Mouse (Mus musculus) CH12.LX (cell line): ENCODE measurements around the gene Nap1l4. TPM values are rescaled to one million over a fixed set of nuclear protein-coding genes. Genes with fewer than 3 reads are reported as not detected.

Source experiments
- DNase-seq: peaks from one replicate; pipeline ENCODE4 v3.0.0-alpha.2; 2013; ENCODE audit errors: extremely low read depth
- H3K27ac ChIP-seq: 2 replicates; pipeline ENCODE4 v1.5.1; 2012; ENCODE audit warnings: low read depth, mild to moderate bottlenecking, control low read depth, moderate library complexity; ENCODE audit not compliant: insufficient read depth
- H3K27me3 ChIP-seq: replicated peaks from 2 replicates; pipeline ENCODE3; 2012; ENCODE audit warnings: inconsistent platforms
- H3K36me3 ChIP-seq, 2 experiments: replicated peaks in 1 of 2; 2 replicates each; pipeline versions ENCODE3 to v1.6.1; 2012; ENCODE audit warnings: inconsistent platforms in 1 of 2, low read length in 1 of 2, mild to moderate bottlenecking in 1 of 2, mixed read lengths in 1 of 2, moderate library complexity in 1 of 2; ENCODE audit not compliant: control insufficient read depth in 1 of 2, insufficient read depth in 1 of 2
- H3K4me1 ChIP-seq, 2 experiments: 2 replicates each; pipeline ENCODE4 v1.6.1; 2012; ENCODE audit warnings: inconsistent platforms in 1 of 2, moderate library complexity in 1 of 2; ENCODE audit not compliant: insufficient read depth in 2 of 2, control insufficient read depth in 1 of 2
- H3K4me2 ChIP-seq: 2 replicates; pipeline ENCODE4 v1.6.1; 2012; ENCODE audit warnings: low read depth, mild to moderate bottlenecking, control low read depth; ENCODE audit not compliant: poor library complexity, insufficient read depth, severe bottlenecking
- H3K4me3 ChIP-seq, 3 experiments: fragments of 150-350 bp in 1 of 3; sonication (generic) in 1 of 3; replicated peaks in 1 of 3; 2 replicates each; pipeline versions ENCODE3 to v1.5.1; 2011 to 2012; ENCODE audit warnings: low read depth in 2 of 3, low read length in 2 of 3, mild to moderate bottlenecking in 2 of 3, moderate library complexity in 2 of 3, control low read depth in 1 of 3, improper control_type of control experiment in 1 of 3, inconsistent platforms in 1 of 3, mixed read lengths in 1 of 3; ENCODE audit not compliant: poor library complexity in 1 of 3
- H3K79me2 ChIP-seq: replicated peaks from 2 replicates; pipeline ENCODE4 v1.6.1; 2012; ENCODE audit warnings: mild to moderate bottlenecking, moderate library complexity; ENCODE audit not compliant: control insufficient read depth, poor library complexity, insufficient read depth, severe bottlenecking; ENCODE audit errors: extremely low read depth
- H3K9ac ChIP-seq: 2 replicates; pipeline ENCODE4 v1.6.1; 2012; ENCODE audit warnings: low read depth, mild to moderate bottlenecking, control low read depth, moderate library complexity; ENCODE audit not compliant: insufficient read depth
- H3K9me3 ChIP-seq: replicated peaks from 2 replicates; pipeline ENCODE3; 2012; ENCODE audit warnings: low read length, inconsistent platforms, mixed read lengths
- BHLHE40 ChIP-seq: IDR thresholded peaks from 2 replicates; pipeline ENCODE4 v1.6.1; 2011; ENCODE audit warnings: mild to moderate bottlenecking, low read depth, low read length, improper control_type of control experiment
- CTCF ChIP-seq, 2 experiments: IDR thresholded peaks in 1 of 2; conservative IDR thresholded peaks in 1 of 2; 2 replicates each; pipeline ENCODE4 v1.5.1; 2011 to 2012; ENCODE audit warnings: low read depth in 2 of 2, low read length in 2 of 2, improper control_type of control experiment in 1 of 2, inconsistent platforms in 1 of 2, mild to moderate bottlenecking in 1 of 2, moderate library complexity in 1 of 2
- HCFC1 ChIP-seq: IDR thresholded peaks from 2 replicates; pipeline ENCODE4 v1.6.1; 2012; ENCODE audit warnings: low read depth, mild to moderate bottlenecking, inconsistent platforms, low read length, improper control_type of control experiment
- JUND ChIP-seq: conservative IDR thresholded peaks from 2 replicates; pipeline ENCODE4 v1.6.1; 2011; ENCODE audit warnings: low read depth, low read length, improper control_type of control experiment
- MAZ ChIP-seq: IDR thresholded peaks from 2 replicates; pipeline ENCODE4 v1.6.1; 2012; ENCODE audit warnings: low read depth, mild to moderate bottlenecking, inconsistent platforms, low read length, improper control_type of control experiment, moderate library complexity
- POLR2A ChIP-seq: IDR thresholded peaks from 2 replicates; pipeline ENCODE4 v1.6.1; 2011; ENCODE audit warnings: low read depth, mild to moderate bottlenecking, improper control_type of control experiment, low read length
- POLR2AphosphoS2 ChIP-seq: IDR thresholded peaks from 2 replicates; pipeline ENCODE4 v1.6.1; 2011; ENCODE audit warnings: low read depth, low read length, improper control_type of control experiment
- RAD21 ChIP-seq: IDR thresholded peaks from 2 replicates; pipeline ENCODE4 v1.6.1; 2011; ENCODE audit warnings: low read depth, mild to moderate bottlenecking, low read length, improper control_type of control experiment, moderate library complexity
- RCOR1 ChIP-seq: conservative IDR thresholded peaks from 2 replicates; pipeline ENCODE4 v1.6.1; 2012; ENCODE audit warnings: low read depth, mild to moderate bottlenecking, inconsistent platforms, low read length, improper control_type of control experiment
- SMC3 ChIP-seq: IDR thresholded peaks from 2 replicates; pipeline ENCODE4 v1.6.1; 2011; ENCODE audit warnings: low read depth, low read length, improper control_type of control experiment
- TCF12 ChIP-seq: IDR thresholded peaks from 2 replicates; pipeline ENCODE4 v1.6.1; 2014; ENCODE audit warnings: low read depth, mild to moderate bottlenecking, inconsistent platforms, low read length, improper control_type of control experiment
- dilution Hi-C: fragments of 300-500 bp; cut with MboI; formaldehyde crosslinking; loops from 2 replicates; pipeline ENCODE4 v1.14.3; 2020; ENCODE audit warnings: low sequenced_read_pairs; ENCODE audit not compliant: extremely low pct_unique_long_range_greater_than_20kb, extremely low pct_ligation_motif_present
- in situ Hi-C: fragments of 300-500 bp; cut with MboI; formaldehyde crosslinking; loops from 3 replicates; pipeline ENCODE4 v1.14.3; 2019; ENCODE audit warnings: low sequenced_read_pairs, low pct_ligation_motif_present, low pct_unique_long_range_greater_than_20kb, mixed read lengths
- polyA plus RNA-seq: library from polyadenylated mRNA; unstranded; fragments of >175 nt; gene quantifications from 2 replicates; pipeline ENCODE4 v1.2.1, GENCODE M21; 2012; ENCODE audit warnings: low read depth; ENCODE audit not compliant: insufficient read length
- total RNA-seq, 2 experiments: library from RNA; depleted of rRNA; stranded (reverse); fragments of 300-350 nt in 1 of 2; fragments of >200 nt in 1 of 2; gene quantifications; 2 replicates each; pipeline ENCODE4 v1.2.3; 2012 to 2014

Gene Nap1l4
- total and polyA plus RNA-seq, 3 experiments, result 121 to 175 (median 154) TPM

DNA sequence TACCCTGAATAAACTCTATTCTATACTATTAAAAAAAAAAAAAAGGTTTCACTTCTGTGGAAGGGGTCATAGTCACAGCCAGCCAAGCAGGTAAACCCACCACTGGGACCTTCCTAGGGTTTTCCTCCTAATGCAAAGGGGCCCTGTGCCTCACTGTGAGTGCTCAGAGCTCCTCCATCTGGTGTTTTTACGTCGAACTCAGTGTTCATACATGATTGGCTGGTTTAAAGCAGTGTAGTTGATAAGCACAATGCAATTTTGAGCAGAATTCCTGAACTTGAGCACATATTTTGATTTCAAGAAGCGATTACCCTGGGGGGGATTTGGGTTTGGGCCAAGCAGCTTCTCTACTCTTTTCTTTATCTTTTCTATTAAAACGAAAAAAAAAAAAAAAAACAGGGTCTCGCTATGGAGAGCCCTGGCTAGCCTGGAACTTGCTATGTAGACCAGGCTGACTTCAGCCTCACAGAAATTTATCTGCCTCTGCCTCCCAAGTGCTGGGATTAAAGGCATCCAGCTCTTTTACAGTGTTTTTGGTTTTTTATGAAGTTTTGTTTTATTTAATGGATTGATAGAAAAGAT is 67.0 kb downstream of the Nap1l4 start:
- Histone ChIP-seq H3K27ac (no peak overlapping the region), H3K36me3 (no peaks in the 10 kb centered on the region), H3K9me3 (no peaks in the 10 kb centered on the region), H3K4me1 (no peaks in the 10 kb centered on the region), H3K9ac (no peak overlapping the region), H3K27me3 (peaks cover 80% of the 10 kb centered on the region), H3K4me2 (no peak overlapping the region), H3K4me3 (no peak overlapping the region), H3K79me2 (no peaks in the 10 kb centered on the region)
- DNase-seq, result no peak
- dilution Hi-C loops, result no loop called here
- no peak for TF ChIP-seq JUND
- no peak for TF ChIP-seq POLR2A
- TF ChIP-seq TCF12, result no peak
- TF ChIP-seq MAZ, result no peak
- no peak for TF ChIP-seq RCOR1
- in situ Hi-C loops, result no loop called here

DNA sequence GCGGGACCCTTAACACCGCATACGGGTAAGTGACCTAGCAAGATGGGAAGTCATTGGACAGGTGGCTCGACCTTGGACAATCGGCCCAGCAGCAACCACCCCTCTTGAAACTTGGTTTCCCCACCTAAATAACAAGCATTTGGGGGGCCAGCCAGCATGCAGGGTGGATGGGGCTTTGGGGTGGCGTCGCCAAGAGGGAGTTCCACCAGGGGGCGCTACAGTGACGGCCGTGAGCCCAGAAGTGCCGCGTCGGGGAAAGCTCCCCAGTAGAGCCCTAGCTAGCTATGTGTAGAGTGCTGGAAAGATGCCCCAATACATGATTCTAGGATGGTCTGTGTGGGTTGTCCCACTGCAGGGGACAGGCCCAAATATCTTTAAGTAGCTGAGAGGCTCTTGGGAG is 68.4 kb downstream of the Nap1l4 start:
- no peak overlapping the region for H3K9ac ChIP-seq
- dilution Hi-C loops, result no loop called here
- no peak overlapping the region for H3K4me3 ChIP-seq
- H3K4me1 ChIP-seq, result peaks cover 0 to 3% of the 10 kb centered on the region in 2 experiments; a peak in 2 of 4 replicates
- TF ChIP-seq CTCF (conservative IDR thresholded peaks at IDR 0.05 in 1 of 2, IDR thresholded peaks at IDR 0.05 in 1 of 2; ENCODE audit: low read depth in 2 of 2, low read length in 2 of 2) (peak; percentile 30 to 77; a peak in 3 of 4 replicates), RAD21 (peak; percentile 43), SMC3 (peak; percentile 70), POLR2AphosphoS2 (no peak), BHLHE40 (no peak)
- no peak overlapping the region for H3K27ac ChIP-seq
- H3K36me3 ChIP-seq, result no peaks in the 10 kb centered on the region
- peak; percentile 47 for DNase-seq
- in situ Hi-C loops, result no loop called here
- H3K79me2 ChIP-seq, result no peaks in the 10 kb centered on the region
- peaks cover 81% of the 10 kb centered on the region for H3K27me3 ChIP-seq
- no peak overlapping the region for H3K4me2 ChIP-seq
- no peaks in the 10 kb centered on the region for H3K9me3 ChIP-seq

DNA sequence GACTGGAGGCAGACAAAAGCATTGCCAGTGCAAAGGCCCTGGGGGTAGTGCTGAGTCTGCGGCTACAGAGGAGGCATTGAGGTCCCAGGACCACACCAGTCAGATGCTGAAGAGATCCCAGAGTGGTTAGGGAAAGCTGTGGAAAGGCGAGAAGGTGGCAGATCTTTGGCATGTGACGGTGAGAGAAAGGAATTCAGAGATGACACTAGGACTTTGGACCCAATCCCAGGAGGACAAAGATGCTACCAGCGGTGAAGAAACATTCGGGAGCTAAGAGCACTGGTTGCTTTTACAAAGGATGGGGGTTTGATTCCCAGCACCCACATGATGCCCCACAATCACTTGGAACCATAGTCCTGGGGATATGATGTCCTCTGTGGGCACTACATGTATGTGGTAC is 71.1 kb downstream of the Nap1l4 start:
- Histone ChIP-seq H3K27me3 (peaks cover 60% of the 10 kb centered on the region), H3K79me2 (no peaks in the 10 kb centered on the region), H3K9me3 (no peaks in the 10 kb centered on the region), H3K27ac (no peak overlapping the region), H3K36me3 (no peaks in the 10 kb centered on the region), H3K4me2 (no peak overlapping the region), H3K4me1 (peaks cover 0 to 19% of the 10 kb centered on the region in 2 experiments; a peak in 2 of 4 replicates), H3K4me3 (no peak overlapping the region), H3K9ac (no peak overlapping the region)
- TF ChIP-seq HCFC1 (no peak), CTCF (conservative IDR thresholded peaks at IDR 0.05 in 1 of 2, IDR thresholded peaks at IDR 0.05 in 1 of 2; ENCODE audit: low read depth in 2 of 2, low read length in 2 of 2) (no peak)
- no peak for DNase-seq
- in situ Hi-C loops (no loop called here), dilution Hi-C loops (no loop called here)
